Mouse (Mus musculus) kidney, embryonic 14.5 days (tissue): Measurements from ENCODE around the gene Arhgap29. TPM values are rescaled to one million over a fixed set of nuclear protein-coding genes. Genes with fewer than 3 reads are reported as not detected.
A peak's percentile ranks its signal among the peaks of the same experiment; 100 is the strongest.

Experiments used
- ATAC-seq: fragments of 200-750 bp; cut with Nextera tagmentation; 2 replicates; pipeline ENCODE4 v1.8.0; 2017; ENCODE audit warnings: moderate number of reproducible peaks, mild to moderate bottlenecking, moderate TSS enrichment, moderate library complexity; ENCODE audit not compliant: low FRiP score, low TSS enrichment
- H3K27ac ChIP-seq: fragments of 300-500 bp; sonication (generic); 2 replicates; pipeline ENCODE4 v1.5.1; 2014; ENCODE audit warnings: low read depth, mild to moderate bottlenecking, low read length, moderate library complexity, mixed read lengths
- H3K27me3 ChIP-seq: fragments of 300-500 bp; sonication (generic); 2 replicates; pipeline ENCODE4 v1.6.1; 2014; ENCODE audit warnings: mild to moderate bottlenecking, low read length; ENCODE audit not compliant: control insufficient read depth, insufficient read depth
- H3K36me3 ChIP-seq: fragments of 300-500 bp; sonication (generic); 2 replicates; pipeline ENCODE4 v1.6.1; 2014; ENCODE audit warnings: low read length, mixed read lengths; ENCODE audit not compliant: control insufficient read depth, insufficient read depth
- H3K4me1 ChIP-seq: fragments of 300-500 bp; sonication (generic); 2 replicates; pipeline ENCODE4 v1.6.1; 2014; ENCODE audit warnings: low read length, mixed read lengths; ENCODE audit not compliant: control insufficient read depth, insufficient read depth
- H3K4me2 ChIP-seq: fragments of 300-500 bp; sonication (generic); replicated peaks from 2 replicates; pipeline ENCODE4 v1.6.1; 2014; ENCODE audit warnings: low read depth, mild to moderate bottlenecking, low read length
- H3K4me3 ChIP-seq: fragments of 300-500 bp; sonication (generic); 2 replicates; pipeline ENCODE4 v1.5.1; 2014; ENCODE audit warnings: mild to moderate bottlenecking, low read length
- H3K9ac ChIP-seq: fragments of 300-500 bp; sonication (generic); 2 replicates; pipeline ENCODE4 v1.6.1; 2014; ENCODE audit warnings: low read depth, mild to moderate bottlenecking, low read length, moderate library complexity
- H3K9me3 ChIP-seq: fragments of 300-500 bp; sonication (generic); 2 replicates; pipeline ENCODE4 v1.6.1; 2016; ENCODE audit warnings: low read length; ENCODE audit not compliant: control insufficient read depth
- WGBS: fragments of 180-500 bp; shearing (Covaris S2); extraction: QIAGEN DNeasy Blood & Tissue Kit; methylation state at CpG from one replicate; pipeline ENCODE4 v1.1.7; 2014; 5-methylcytosine and 5-hydroxymethylcytosine counted together
- polyA plus RNA-seq: library from polyadenylated mRNA; unstranded; fragments of >200 nt; fragmentation: Nextera tagmentation; extraction: Ambion mirVana; gene quantifications from 2 replicates; pipeline ENCODE4 v1.2.1, GENCODE M21; 2014

Arhgap29 gene
- polyA plus RNA-seq, 1 experiment from 2014 or later: 49.7 TPM

DNA sequence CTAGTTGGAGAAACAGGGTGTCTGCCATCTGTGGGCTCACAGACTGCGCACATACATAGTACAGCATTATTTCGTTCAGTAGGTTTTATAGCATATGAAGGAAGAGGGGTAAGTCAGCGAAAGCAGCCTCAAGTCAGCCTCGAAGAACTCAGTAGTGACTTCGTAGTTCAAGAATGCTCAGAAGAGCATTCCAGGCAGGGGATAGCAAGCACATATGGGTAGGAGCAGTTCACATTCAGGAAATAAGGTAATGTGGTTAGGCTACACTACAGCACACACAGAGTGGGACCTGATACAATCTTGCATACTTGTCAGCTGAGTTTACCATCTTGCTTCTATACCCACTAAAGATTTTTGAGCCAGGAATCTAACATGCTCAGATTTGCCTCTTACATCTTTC is 58.0 kb downstream of the Arhgap29 start:
- H3K4me1 ChIP-seq: no peaks in the 10 kb centered on the region
- H3K9ac ChIP-seq: no peak overlapping the region
- 75% methylated on average over 5 of the region's 5 CpGs for WGBS
- peaks cover 42% of the 10 kb centered on the region for H3K36me3 ChIP-seq
- ATAC-seq: no peak
- no peaks in the 10 kb centered on the region for H3K27me3 ChIP-seq
- H3K9me3 ChIP-seq: no peaks in the 10 kb centered on the region
- H3K27ac ChIP-seq: no peak overlapping the region
- no peak overlapping the region for H3K4me2 ChIP-seq
- H3K4me3 ChIP-seq: no peak overlapping the region

DNA sequence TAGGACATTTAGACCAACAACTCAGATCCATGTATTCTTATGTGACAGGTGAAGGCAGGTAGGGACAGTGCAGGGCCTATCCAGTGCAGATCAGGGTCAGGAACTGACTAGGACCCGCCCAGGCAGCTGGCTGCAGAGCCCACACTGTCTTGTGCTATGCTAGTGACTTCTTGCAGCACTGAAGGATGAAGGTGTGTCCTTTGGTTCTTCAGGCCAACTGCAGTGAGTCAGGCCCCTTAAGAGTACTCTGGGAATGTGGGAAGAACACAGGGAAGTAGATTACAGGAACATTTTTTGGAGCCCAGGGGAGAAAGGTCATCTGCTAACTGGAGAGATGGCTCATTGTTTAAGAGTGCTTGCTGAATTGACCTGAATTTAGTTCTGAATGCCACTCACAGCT is 60.1 kb downstream of the Arhgap29 start:
- Histone ChIP-seq H3K9ac (no peak overlapping the region), H3K4me1 (no peaks in the 10 kb centered on the region), H3K9me3 (no peaks in the 10 kb centered on the region), H3K4me3 (no peak overlapping the region), H3K27ac (no peak overlapping the region), H3K27me3 (no peaks in the 10 kb centered on the region), H3K4me2 (no peak overlapping the region), H3K36me3 (peaks cover 37% of the 10 kb centered on the region)
- 81% methylated on average over 1 of the region's 1 CpGs for WGBS
- ATAC-seq: no peak

DNA sequence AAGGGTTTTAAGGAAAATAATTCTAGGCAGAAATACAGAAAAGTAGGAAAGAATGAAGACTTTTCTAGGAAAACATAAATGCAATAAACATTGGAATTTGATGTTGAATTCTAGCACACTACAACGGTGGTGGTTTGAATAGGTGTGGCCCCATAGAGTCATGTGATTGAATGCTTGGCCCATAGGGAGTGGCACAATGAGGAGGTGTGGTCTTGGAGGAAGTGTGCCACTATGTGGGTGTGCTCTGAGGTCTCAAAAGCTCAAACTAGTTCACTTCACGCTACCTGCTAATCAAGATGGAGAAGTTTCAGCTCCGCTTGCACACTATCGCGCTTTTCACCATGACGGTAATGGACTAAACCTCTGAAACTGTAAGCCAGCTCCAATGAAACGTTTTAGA is 66.1 kb downstream of the Arhgap29 start:
- no peaks in the 10 kb centered on the region for H3K4me1 ChIP-seq
- ATAC-seq: no peak
- H3K4me3 ChIP-seq: no peak overlapping the region
- H3K27ac ChIP-seq: no peak overlapping the region
- no peak overlapping the region for H3K9ac ChIP-seq
- H3K4me2 ChIP-seq: no peak overlapping the region
- WGBS: 95% methylated on average over 7 of the region's 7 CpGs
- peaks cover 10% of the 10 kb centered on the region; the same call in 1 of the 2 replicates for H3K36me3 ChIP-seq
- H3K27me3 ChIP-seq: no peaks in the 10 kb centered on the region
- no peaks in the 10 kb centered on the region for H3K9me3 ChIP-seq

DNA sequence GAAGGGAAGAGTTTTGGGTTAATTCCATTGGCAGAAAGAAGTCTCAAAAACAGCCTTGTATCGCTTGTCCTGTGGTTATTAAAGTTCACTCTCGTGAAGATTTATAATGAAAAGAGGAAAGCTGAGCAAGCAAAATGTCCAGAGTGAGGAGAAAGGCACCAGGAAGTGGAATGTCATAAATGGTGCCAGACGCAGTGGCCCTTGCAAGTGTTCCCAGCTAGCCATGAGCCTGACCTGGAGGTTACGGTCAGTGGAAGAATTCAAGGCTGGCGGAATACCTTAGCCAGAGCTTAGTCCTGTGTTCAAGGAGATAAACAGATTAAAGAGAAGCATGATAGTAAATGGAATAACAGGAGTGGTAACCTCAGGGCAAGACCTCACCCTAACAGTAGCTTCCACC is 66.8 kb downstream of the Arhgap29 start:
- Histone ChIP-seq H3K27me3 (no peaks in the 10 kb centered on the region), H3K9ac (no peak overlapping the region), H3K27ac (no peak overlapping the region), H3K4me2 (no peak overlapping the region), H3K36me3 (peaks cover 7% of the 10 kb centered on the region; the same call in 1 of the 2 replicates), H3K4me3 (no peak overlapping the region), H3K9me3 (no peaks in the 10 kb centered on the region), H3K4me1 (no peaks in the 10 kb centered on the region)
- no peak for ATAC-seq
- 82% methylated on average over 5 of the region's 5 CpGs for WGBS

DNA sequence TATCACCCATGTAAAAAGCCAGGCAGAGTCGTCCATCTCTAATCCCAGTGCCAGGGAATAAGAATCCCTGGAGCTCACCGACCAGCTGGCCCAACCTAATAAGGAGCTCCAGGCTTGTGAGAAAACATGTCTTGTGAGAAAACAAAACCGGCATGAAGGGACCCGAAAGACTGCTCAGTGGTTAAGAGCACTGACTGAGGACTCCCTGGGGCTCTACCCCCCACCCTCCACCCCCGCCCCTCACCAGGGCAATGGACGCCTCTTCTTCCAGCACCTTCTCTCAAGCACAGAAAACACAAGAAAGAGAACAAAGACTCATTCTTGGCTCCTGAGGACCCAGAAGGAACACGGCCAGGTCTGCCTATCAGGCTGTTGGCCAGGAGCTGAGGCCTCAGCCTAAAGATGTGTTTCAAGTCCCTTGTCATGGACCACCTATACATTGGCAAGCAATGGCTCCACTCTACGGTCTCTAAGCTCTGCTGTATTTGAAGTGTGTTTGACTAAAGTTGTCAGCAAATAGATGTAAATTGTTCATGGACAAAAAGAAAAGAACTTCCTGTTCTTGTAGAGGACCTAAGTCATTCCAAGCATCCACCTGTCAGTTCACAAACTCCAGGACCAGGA is 68.8 kb downstream of the Arhgap29 start:
- Histone ChIP-seq H3K4me3 (no peak overlapping the region), H3K36me3 (no peaks in the 10 kb centered on the region), H3K9ac (no peak overlapping the region), H3K4me2 (no peak overlapping the region), H3K27ac (no peak overlapping the region), H3K9me3 (no peaks in the 10 kb centered on the region), H3K27me3 (no peaks in the 10 kb centered on the region), H3K4me1 (no peaks in the 10 kb centered on the region)
- no peak for ATAC-seq
- 89% methylated on average over 8 of the region's 8 CpGs for WGBS

DNA sequence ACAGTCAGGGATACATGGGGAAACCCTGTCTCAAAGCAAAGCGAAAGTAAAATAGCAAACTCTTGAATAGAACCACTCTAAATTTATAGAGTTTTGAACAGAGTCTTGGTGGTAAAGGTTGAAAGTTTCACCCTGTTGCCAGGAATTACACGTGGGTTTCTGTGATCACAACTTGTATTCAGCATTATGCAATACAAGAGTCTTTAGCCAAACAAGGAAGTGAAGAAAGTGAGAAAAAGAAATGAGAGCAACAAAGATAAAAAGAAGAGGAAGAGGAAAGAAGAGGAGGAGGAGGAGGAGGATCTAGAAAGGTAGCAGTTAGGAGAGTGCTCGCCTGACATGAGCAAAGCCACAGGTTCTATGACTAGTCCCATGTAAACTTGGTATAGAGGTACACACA is 70.0 kb downstream of the Arhgap29 start:
- no peak overlapping the region for H3K4me3 ChIP-seq
- H3K36me3 ChIP-seq: no peaks in the 10 kb centered on the region
- ATAC-seq: no peak
- H3K9me3 ChIP-seq: no peaks in the 10 kb centered on the region
- H3K4me1 ChIP-seq: no peaks in the 10 kb centered on the region
- H3K4me2 ChIP-seq: no peak overlapping the region
- H3K27me3 ChIP-seq: no peaks in the 10 kb centered on the region
- WGBS: 78% methylated on average over 3 of the region's 3 CpGs
- no peak overlapping the region for H3K27ac ChIP-seq
- H3K9ac ChIP-seq: no peak overlapping the region

DNA sequence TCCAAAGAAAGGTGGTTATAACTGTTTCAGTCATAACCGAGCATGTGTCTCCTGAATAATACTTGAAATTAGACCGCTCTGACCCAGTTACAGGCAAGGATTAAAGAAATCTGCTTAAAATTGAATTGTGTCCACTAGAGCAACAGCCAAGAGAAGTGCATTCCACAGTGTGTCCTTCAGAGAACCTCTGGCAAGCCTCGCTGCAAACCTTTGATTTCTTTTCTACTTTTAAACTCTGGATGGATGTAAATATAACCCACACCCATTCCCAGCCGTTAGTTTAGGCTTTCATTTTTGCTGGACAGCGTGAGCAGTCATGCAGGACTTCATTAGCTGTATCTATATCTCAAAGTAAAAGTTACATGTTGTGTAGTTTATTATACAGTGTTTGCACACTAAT is 74.3 kb downstream of the Arhgap29 start:
- Histone ChIP-seq H3K27me3 (no peaks in the 10 kb centered on the region), H3K9me3 (no peaks in the 10 kb centered on the region), H3K9ac (no peak overlapping the region), H3K36me3 (no peaks in the 10 kb centered on the region), H3K27ac (0 out of 2 replicates have a peak overlapping the region, but pooled peaks have one; percentile 19), H3K4me1 (no peaks in the 10 kb centered on the region), H3K4me3 (no peak overlapping the region), H3K4me2 (no peak overlapping the region)
- 65% methylated on average over 5 of the region's 5 CpGs for WGBS
- no peak; the same call in 1 of the 2 replicates for ATAC-seq

DNA sequence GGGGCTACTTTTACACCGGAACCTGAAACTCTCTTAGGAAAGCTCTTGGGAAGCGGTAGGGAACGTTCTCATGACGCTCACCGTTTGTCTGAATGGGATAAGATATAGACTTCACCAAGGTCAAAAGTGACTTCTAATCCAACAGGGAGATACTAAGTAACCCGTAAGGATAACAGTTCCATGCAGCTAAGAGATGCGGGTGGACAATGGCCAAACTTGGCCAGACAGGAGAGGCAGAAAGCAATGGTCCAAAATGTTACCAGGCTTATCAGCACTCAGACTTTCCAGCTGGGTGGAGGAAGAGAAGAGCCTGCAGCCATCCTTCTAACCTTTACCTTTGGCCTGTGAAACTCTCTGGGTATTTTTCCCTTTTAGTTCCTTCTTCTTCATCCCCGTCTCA is 75.4 kb downstream of the Arhgap29 start:
- Histone ChIP-seq H3K4me3 (no peak overlapping the region), H3K36me3 (no peaks in the 10 kb centered on the region), H3K9ac (no peak overlapping the region), H3K27me3 (no peaks in the 10 kb centered on the region), H3K4me1 (no peaks in the 10 kb centered on the region), H3K9me3 (no peaks in the 10 kb centered on the region), H3K4me2 (no peak overlapping the region), H3K27ac (no peak overlapping the region)
- WGBS: 89% methylated on average over 8 of the region's 8 CpGs
- no peak for ATAC-seq

DNA sequence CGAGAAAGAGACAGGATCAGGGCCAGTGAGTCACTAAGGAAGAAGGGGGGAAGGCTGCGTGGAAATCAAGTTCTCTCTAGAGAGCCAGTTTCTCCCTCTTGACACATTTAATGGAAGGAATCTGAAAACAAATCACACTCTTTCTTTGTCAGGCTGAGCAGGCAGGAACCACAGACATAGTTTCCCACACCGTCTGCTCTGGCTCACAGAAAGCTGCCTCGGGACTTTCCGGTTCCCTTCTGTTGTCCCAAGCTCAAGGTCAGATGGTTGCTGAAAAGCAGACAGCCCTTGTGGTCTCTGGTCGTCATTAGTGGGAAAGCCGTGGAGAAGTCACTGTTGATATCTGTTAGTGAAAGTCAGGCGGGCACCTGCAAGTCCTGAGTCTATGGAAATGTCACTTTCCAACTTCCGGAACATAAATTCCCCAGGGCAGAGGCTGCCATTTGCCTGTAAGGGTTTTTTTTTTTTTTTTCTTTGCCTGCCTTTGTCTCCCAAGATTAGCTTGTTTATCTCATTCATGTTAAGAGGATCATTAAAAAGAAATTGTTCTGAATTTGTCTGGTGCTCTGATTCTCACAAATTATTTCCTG is 81.0 kb downstream of the Arhgap29 start:
- peak overlapping the region; percentile 3; the same call in 1 of the 2 replicates for H3K27ac ChIP-seq
- 52% methylated on average over 9 of the region's 9 CpGs for WGBS
- H3K36me3 ChIP-seq: no peaks in the 10 kb centered on the region
- H3K27me3 ChIP-seq: no peaks in the 10 kb centered on the region
- no peaks in the 10 kb centered on the region for H3K4me1 ChIP-seq
- H3K4me3 ChIP-seq: no peak overlapping the region
- no peak overlapping the region for H3K4me2 ChIP-seq
- ATAC-seq: no peak
- no peak overlapping the region for H3K9ac ChIP-seq
- H3K9me3 ChIP-seq: 0 out of 2 replicates have a peak, but pooled peaks cover 3% of the 10 kb centered on the region
